Mouse (Mus musculus) urinary bladder, postnatal 36 days (tissue): ENCODE measurements at regions not wholly inside any gene's neighbourhood (a gene's known extent, or its start where the extent isn't known, plus 50 kb on each side); places are given as distances from the start of the nearest gene placed in this dataset.

ENCODE experiments used
- DNase-seq, 2 experiments: peaks; one replicate each; pipeline ENCODE4 v3.0.0; 2022; ENCODE audit warnings: low spot score in 2 of 2, mixed read lengths in 1 of 2

GRCm38 (mm10) chr1:19754346-19754745 is 545.6 kb downstream of the Tfap2b start:
- DNase-seq, result no peak

DNA sequence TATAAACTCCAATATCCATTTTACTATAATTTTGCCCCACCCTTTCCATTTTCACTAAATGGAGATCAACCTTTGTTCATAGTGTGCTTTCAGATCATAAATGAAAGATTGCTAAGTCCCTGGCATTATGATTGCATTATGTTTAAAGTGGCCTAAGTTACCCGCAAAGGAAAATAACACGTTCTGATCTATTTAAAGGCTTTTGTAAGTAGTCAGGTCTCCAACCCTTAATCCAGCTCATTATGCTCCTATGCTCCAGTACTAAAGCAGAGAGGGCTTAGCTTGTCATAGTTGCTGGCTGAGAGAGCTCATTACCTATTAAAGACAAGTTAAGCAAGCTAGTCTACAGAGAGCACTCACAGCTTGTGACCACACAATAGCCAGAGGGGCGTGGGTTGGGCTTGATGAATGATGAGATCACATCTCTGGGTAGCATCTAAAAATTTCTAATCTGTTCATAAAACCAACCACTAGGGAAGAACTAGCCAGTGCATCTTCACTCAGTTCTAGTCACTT is 549.3 kb downstream of the Tfap2b start:
- DNase-seq, result no peak

DNA sequence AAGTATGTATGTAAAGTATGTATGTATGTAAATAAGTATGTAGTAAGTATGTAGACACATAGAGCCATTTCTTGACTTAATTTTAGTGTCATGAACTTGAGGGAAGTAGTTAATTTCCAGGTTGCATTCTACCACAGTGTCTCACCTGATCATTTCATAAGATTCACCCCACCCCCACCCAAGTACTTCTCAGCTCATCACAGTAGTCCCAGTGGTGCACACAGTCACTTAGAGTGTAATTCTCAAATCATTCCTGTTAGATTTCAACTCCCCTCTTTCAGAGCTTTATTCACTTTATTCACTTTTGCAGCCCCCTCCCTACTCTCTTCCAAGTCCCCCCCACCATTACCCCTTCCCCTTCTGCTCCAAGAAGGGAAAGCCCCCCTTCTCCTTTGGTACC is 558.2 kb downstream of the Tfap2b start:
- no peak for DNase-seq

DNA sequence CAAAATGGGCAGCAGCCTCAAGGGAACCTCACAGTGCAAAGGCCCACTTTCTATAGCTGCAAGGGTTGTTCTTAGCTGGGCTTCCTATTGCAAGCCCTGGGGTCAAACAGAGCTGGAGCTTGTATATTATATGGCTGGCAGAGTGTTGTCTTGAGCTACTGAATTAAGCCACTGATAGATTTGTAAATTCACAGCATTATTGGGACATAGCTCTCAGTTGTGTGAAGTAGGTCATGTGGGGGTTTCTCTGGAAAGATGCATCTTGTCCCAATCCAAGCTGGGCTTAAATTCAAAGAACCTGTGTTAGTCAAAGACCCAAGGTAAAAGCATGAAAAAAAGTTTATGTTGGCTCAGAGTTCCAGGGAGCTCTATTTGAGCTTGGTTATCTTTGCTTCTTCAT is 563.6 kb downstream of the Tfap2b start:
- DNase-seq, result no peak

- DNase-seq, result no peak
Measured at GRCm38 (mm10) chr1:19774502-19774901, 565.8 kb downstream of the Tfap2b start.

DNA sequence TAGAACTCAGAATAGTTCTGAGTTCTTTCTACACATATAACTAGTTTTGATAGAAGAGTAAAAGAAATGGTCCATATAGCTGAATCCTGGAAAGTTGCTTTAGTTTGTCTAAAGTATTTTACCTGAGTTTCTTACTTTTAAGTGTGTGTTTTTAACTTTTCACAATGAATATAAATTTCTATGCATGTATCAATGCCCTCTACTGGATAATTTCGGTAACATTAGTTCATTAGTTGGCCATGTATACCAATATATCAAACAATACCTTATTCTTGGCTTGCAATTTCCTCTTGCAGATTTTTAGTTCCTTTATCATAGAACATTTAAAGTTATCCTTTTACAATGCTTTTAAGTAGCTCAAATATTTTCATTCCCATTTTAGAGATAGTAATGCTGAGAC is 568.8 kb downstream of the Tfap2b start:
- DNase-seq, result no peak

DNA sequence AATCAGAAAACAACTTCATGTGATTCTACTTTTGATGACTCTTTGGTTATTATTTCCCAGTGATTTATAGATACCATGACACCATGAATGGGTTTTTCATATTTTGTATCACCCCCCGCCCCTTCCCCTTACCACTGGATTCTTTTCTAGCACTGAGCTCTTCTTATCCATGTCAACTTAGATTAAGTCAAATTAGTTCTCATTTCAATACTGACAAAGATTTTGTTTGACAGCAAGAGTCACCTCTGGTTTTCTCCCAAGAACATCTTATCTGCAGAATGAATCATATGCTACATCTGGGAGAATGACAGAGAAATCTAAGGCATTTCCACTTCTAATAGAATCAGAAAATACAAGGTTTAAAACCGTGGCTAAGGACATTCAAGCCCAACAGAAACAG is 578.3 kb downstream of the Tfap2b start:
- DNase-seq, result no peak

GRCm38 (mm10) chr1:19794124-19794523 is 585.4 kb downstream of the Tfap2b start:
- DNase-seq, result no peak

DNA sequence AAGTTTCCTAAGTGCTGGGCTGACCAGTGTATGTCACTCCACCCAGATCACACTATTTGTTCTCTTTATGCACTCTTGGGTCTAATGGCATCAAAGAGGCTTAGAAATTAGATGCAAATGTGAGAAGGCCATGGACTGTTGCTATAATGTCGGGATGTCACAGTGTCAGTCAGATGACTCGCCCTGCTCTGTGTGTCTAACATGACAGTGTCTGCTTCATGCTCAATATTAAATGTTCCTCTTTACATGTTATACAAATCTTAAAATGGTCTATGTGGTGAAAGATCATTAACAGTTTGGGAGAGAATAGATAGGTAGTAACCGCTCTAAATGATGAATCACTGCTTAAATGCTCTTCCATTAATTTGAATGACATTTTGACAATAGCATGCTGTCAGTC is 617.2 kb downstream of the Tfap2b start:
- no peak for DNase-seq

DNA sequence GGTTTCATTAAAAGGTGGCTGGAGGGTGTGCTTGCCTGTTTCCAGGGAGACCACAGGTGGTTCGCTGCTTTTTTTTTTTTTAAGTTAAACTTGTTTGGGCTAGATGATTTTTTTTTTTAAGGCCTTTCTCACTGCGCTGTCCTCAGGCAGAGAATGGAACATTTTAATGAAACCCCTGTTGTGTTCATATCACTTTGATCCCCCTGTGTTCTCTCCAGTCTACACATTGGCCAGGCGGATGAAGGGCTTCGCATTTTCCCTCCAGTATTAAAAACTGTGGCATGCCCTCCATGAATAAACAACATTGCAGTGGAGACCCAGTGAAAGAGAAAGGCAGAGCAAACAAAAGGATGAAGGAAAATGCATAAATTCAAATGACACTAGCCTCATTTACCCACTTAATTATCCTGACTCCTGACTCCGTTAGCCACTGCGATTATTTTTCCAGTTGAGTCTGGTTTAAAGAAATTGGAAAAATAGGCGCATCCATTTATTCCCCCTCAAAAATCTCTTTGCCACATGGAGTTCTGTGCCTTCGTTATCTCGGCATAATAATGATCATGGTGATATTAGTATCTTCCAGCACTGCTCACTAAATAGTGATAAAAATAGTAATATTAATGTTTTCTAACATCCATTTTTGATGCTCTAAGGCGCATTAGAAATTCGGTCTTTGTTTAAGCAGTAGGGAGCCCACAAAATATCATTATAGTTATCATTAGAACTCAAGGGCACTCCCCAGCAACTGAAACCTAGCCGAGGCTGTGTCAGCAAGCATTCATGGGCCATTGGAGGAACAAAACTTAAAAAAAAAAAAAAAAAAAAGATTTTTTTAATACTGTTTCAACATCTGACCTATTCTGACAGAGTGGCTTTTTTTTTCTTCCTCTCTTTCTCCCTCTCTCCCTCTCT is 618.0 kb downstream of the Tfap2b start:
- DNase-seq, result no peak

DNA sequence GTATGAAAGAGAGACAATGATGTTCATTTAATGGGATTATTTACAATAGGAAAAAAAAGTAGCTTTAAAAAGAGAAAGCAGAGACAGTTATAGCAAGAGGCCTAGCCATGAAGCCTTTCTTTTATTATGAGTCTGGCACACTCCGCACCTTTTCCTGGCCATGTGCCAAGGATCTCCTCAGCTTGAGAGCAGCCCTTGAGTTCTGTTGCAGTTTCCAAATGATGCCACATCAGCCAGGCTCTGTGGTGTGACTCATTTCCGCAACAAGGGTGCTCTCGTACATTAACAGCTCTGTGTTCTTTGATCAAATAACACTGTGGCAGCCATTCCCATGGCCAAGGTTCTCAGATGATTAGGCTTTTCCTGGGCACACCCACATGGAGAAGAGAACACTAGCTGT is 641.2 kb downstream of the Tfap2b start:
- DNase-seq, result peak in 1 of 2 experiments; percentile 2

GRCm38 (mm10) chr1:19857250-19857649 is 648.5 kb downstream of the Tfap2b start:
- DNase-seq, result no peak

DNA sequence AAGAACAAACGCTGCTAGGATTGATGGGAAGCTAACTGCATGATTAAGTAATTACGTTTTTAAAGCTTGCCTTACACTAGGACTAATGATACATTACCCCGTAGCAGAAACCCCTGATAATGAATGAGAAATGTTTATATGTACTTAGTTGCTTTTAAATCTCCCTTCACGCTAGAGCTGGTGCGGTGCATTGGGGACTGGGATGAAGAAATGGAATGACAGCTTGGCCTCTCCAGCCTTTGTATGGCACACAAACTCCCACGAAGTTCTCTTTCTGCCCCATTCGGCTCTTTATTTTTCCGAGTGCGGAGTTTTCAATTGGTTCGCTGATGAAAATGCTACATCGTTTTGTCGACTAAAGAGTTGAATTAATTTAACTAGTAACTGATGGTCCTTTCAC is 659.8 kb downstream of the Tfap2b start:
- DNase-seq, result no peak

GRCm38 (mm10) chr1:19881193-19881592 is 672.5 kb downstream of the Tfap2b start:
- DNase-seq, result no peak

DNA sequence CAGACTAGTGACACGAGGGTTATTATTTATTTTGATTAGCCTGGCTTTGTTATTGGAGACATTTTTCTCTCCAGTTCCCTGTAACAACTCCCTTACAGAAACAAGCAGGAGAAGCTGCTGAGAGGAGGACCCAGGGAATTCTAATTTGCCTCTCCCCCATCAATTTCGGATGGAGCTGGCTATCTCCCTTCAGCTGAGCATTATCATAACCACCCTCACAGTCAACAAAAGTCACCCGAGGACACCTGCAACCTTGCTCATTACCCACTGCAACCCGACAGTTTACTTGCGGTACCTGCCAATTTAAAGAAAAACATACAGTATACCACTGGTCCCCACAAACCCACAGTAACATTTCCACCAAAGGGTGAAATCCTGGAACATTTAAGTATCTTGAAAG is 690.7 kb downstream of the Tfap2b start:
- DNase-seq, result no peak

DNA sequence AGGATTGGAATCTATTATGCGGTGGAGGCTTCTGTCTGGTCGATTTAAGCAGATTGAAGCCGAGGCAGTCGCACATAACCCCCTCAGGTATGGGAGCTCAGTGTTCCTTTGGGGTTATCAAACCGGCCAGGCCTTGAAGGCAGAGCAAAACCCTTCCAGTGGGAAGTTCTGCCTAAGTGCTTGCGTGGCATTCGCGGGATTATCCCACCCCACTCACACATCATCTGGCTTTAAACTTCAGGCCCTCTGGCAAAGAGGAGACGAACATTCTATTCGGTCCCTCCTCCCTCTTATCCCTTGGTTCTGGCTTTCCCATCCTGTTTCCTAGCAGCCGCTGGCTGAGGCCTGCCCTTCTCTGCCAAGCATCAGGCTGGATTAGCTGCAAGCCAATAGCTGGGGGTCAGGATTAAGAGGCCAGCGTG is 691.2 kb downstream of the Tfap2b start:
- DNase-seq, result no peak

- no peak for DNase-seq
Measured at GRCm38 (mm10) chr1:19900983-19901531, 692.3 kb downstream of the Tfap2b start.

DNA sequence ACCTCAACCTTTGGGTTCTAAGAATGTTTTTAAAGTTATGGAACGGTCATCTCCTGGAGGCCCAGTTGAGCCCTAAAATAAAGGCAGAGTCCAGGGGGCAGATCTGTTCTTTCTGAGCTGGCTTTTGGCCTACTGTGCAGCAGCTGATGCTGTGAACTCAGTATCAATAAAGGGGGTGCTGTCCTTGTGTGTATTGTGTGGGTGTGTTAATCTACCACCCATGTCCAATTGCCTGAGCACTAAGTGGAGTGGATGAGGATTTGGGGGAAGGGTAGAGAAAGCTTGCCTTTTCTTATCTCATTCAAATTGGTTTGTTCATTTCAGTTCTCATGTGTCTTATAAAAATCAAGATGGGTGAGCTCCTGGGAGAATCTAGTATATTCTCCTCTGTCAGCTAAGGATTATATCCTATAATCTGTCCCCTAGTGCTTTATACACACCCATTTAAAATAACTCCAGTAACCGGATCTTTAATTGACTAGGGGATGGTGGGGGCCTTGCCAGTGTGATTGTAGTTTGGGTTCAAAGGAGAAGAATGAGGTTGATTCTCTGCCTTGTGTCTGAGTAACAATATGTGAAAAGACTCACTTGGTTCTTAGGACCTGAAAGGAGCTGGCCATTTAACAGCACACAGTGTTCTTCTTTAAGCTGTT is 703.6 kb downstream of the Tfap2b start:
- no peak for DNase-seq

DNA sequence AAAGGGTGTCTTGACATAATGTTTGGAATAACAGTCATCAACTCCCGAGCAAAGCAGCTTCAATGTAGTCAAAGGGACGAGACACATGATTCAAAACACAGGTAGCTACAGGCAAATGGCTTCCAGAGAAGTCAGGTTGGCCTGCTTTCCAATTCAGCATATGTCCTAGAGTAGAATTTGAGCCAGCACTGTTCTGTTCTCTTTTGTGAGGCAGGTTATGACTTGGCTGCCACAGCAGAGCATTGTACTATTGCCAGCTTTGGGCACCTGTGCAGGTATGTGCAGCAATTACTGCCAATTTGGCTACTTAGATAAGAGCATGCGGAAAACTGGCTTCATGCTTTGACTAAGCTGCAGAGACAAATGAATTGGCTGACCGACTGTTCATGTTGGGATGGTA is 699.1 kb downstream of the Pkhd1 start:
- DNase-seq, result no peak

DNA sequence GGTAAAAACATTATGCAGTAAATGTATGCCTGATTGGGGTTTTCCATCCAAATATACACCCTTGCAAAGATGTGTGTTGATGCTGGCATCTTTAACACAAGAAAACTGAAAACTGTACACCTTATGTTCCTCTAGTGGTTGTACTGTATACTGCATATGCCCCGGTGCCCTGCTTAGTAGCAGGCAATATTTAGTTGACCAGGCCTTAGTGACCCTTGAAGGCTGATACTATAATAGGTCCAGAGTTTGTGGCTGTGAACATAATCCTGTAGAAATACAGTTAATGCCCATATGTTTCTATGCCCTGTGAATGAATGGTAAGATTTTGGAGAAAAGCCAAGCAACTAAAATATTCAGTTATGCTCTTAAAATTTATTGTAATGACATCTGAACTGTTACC is 690.7 kb downstream of the Pkhd1 start:
- DNase-seq, result no peak

- no peak for DNase-seq
Measured at GRCm38 (mm10) chr1:19927736-19928327, 690.0 kb downstream of the Pkhd1 start.

DNA sequence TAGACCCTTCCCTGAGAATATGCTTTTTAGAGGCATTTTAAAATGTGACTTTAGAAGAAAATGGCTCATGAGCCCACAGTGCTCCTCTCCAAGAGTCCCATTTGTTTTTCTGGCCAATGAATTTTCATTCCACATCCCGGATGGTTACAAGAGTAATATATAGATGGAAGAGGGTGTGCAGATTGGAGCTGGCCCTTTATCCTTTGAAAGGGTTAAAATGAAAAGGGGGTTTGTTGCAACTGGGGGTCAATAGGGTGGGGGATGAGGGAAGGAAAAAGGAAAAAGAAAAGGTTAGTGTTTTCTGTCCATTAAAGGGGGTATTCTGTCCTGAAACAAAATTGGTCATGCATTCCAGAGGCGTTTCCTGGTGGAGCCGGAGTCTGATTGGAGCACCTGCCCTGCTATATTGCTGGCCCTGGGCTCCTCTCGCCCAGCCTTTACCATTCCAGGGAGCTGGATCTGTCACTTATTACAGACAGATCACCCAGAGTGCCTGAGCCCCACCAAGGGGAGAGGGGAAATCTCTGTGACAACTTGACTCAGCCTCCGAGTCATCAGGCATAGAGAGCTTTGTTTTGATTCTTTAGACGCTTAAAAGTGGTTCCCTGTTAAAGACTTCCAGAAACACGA is 666.7 kb downstream of the Pkhd1 start:
- DNase-seq, result no peak
